Mouse (Mus musculus): ENCODE measurements at regions not wholly inside any gene's neighbourhood (a gene's known extent, or its start where the extent isn't known, plus 50 kb on each side); places are given as distances from the start of the nearest gene placed in this dataset.

DNA sequence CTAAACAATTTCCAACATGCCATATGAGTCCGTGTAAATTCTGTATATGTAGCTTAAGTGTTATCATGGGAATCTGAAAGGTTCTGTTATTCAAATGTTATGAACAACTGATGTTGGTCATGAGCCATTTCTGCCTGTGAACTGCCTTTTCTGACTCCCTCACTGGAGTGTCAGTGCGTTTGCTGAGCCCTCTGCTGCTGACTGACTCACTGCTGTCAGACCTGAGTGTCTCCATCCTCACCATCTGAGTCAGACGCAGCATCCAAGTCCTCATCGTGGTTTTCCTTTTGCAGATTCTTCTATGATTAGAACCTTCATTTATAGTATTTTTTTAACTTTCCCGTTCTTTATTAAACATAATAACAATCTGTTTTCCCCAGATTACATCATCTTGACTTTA, 223.9 kb downstream of the Pdha2 start:
- TF ChIP-seq POLR2A (IDR thresholded peaks at IDR 0.05; ENCODE audit: extremely low read depth, insufficient read depth, low read length), result no peak
- no peak for TF ChIP-seq CTCF (IDR thresholded peaks at IDR 0.05; ENCODE audit: low read depth, low read length)

Measured in liver, adult 2 months (tissue).